Mouse (Mus musculus): ENCODE data around the gene Rgl1.

GRCm38 (mm10) chr1:152702920-152703319 is 63.2 kb downstream of the Rgl1 start:
- TF ChIP-seq CTCF (IDR thresholded peaks at IDR 0.05; ENCODE audit: extremely low read depth, insufficient read length, insufficient replicate concordance, low read depth, low read length) (no peak), POLR2A (IDR thresholded peaks at IDR 0.05; ENCODE audit: low read depth, low read length) (no peak)
